Mouse (Mus musculus) urinary bladder, postnatal 25 days (tissue): ENCODE measurements around the gene Plod1.
A peak's percentile ranks its signal among the peaks of the same experiment; 100 is the strongest.

Source experiments
- DNase-seq: peaks from one replicate; pipeline ENCODE4 v3.0.0; 2022; ENCODE audit warnings: low spot score

Gene Plod1

DNA sequence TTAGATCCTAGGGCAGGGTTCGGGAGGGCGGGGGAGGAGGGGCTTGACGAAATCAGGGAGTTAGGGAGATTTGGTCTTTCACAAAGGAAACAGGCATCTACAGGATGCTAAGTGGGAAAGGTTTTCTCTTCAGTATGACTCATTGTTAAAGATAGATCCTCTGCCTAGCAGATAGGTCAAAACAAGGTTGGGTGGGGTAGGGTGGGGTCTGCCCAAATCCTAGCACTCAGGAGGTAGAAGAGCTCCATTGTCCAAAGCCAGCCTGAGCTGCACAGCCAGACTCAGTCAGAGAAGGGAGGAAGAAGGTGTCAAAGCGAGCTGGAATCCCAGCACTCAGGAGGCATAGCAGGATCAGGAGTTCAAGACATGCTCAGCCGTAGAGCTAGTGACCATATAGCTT is 919 bp upstream of the Plod1 start:
- no peak for DNase-seq

- no peak for DNase-seq
Observed at GRCm38 (mm10) chr4:147937021-147937420, 454 bp upstream of the Plod1 start.

GRCm38 (mm10) chr4:147935904-147936303 is 663 bp downstream of the Plod1 start:
- DNase-seq = no peak

DNA sequence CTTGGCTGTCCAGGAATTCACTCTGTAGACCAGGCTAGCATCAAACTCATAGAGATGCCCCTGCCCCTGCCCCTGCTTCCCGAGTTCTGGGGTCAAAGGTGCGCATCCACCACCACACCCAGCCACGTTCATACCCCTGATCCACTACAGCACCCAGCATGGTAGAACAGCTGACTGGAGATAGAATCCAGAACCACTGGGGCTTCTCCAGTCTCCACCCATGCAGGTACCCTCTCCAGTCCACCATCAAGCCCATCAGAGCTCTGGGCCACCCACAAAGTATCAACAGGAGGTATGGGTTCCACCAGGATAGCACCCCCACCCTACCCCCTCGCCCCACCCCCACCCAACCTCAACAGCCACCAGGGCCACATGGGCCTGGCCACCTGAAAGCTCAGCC is 2.0 kb downstream of the Plod1 start:
- no peak for DNase-seq

DNA sequence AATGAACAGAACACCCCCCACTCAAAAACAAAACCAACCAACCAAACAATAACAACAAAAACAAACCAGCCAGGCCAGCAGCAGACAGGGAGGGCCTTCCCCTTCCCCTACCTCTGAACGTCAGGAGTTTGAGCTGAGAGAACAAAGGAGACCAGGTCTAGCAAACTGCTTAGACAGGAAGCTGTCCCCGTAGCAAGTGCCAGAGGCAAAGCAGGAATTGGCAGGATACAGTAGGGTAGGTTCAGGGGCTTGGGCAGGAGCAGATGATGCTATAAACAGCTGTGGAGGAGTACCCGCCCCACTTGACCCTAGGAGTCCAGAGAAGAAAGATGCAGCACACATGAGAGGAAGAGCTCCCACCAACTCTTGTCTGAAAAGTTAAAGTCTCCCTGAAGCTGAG is 2.4 kb downstream of the Plod1 start:
- DNase-seq = no peak

DNA sequence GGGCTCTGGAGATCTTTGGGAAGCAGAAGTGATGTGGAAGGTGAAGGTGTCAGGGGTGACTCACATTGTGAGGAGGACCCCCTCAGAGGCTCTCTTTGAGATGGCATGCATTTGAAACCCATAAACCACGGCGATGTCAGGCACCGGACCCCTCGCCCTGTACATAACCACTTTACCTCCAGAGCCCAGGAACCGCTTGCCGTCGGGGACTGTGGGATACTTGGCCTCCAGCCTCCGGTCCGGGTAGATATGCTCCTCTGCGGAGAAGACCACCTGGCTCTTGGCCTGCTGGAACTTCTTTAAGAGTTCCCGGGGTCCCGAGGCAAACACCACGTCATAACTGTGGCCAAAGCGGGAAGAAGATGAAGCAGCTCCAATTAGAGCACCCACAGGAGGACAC is 5.6 kb downstream of the Plod1 start:
- DNase-seq = no peak

- no peak for DNase-seq
Observed at GRCm38 (mm10) chr4:147928540-147928939, 8.0 kb downstream of the Plod1 start.

GRCm38 (mm10) chr4:147928136-147928535 is 8.4 kb downstream of the Plod1 start:
- no peak for DNase-seq

GRCm38 (mm10) chr4:147927705-147928104 is 8.9 kb downstream of the Plod1 start:
- DNase-seq = no peak

- DNase-seq = no peak
Observed at GRCm38 (mm10) chr4:147922341-147922740, 14.2 kb downstream of the Plod1 start.

DNA sequence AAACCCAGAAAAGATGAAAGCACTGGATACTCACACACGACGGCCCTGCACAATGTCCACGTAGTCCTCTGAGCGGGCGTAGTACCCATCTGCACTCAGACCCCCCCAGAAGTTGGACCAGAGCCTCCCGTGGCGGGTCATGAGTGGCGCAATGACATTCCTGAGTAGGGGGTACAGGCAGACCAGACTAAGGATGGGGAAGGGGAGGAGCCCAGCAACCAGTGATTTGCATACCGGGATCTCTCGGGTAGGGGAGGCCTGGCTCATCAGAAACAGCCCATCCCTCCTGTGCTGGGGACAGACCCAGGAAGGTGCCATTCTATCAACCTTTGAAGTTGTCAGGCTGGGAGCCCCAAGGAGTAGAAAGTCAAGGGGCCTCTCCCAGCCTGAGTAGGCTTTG is 15.6 kb downstream of the Plod1 start:
- no peak for DNase-seq

GRCm38 (mm10) chr4:147918459-147919121 is 18.0 kb downstream of the Plod1 start:
- peak; percentile 47 for DNase-seq

DNA sequence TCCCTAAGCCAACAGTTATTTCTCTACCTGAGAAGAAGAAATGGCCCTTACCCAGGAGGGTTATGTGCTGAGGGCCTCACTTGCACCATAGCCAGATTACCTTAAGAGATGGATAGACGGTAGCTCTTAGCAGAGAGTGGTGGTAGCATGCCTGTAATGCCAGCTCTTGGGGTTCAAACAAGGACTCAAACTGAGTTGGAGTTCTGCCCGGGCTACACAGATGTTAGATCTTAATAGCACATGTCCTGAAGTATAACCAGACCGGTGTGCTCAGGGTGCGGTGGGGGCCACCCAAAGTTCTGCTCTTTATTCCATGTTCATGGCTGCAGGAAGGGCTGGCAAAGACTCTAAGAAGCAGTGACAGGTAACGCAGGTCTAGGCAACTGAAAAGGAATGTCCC is 27.1 kb downstream of the Plod1 start:
- DNase-seq = no peak

DNA sequence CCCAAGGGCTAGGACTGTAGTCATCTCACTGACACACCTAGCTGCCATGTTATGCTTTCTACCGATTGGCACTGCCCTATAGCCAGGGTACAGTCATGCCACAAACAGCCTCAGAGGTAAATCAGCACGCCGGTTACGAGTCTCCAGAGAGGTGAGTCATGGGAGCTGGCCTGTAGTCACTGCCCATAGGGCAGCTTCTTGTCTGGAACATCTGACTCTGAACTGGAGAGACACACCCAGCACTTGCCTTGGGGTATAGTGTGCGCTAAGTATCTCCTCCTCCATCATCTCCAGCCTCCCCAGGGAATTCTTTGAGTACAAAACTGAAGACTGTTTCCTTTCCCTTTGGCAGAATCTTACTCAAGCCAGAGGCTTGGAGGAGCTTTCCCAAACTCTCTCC is 30.3 kb downstream of the Plod1 start:
- DNase-seq = peak; percentile 27

GRCm38 (mm10) chr4:147905090-147905659 is 31.4 kb downstream of the Plod1 start:
- no peak for DNase-seq

DNA sequence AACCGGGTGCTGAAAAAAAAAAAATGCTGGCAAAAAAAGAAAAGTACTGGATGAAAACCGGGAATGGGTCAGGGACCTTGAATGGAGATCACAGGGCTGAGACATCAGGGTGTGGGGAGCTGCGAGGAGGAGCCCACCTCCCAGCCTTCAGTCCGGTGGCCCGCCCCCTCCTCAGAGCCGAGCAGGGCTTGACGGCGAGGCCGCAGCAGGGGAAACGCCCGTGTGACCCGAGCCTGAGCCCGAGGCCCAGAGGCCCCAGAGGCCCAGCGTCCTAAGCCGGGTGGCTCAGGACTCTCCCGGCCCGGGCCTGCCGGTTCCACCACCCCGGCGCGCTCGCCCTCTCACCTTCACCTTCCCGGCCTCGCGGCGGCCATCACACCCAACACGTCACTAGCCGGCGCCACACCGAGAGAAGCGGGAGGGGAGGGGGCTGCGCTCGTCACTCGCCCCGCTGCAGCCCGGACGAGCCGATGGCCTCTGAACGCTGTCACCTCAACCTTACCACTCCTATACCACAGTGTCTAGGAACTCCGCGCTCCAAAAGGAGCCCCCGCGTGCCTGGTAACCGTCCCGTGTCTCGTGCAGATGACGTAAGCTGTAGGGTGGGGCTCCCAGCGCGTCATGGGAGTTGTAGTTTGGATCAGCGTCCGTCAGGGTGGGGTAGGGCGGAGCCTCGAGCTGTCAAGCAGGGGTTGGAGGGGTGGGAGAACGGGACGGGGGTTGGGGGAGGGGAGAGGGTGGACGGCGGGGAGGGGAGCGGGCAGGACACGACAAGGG is 32.1 kb downstream of the Plod1 start, which contains the start of gene Mfn2:
Gene Mfn2 (minus strand): TSS at position 392 of the 777 bp plus-strand sequence.
- DNase-seq = peak; percentile 84

DNA sequence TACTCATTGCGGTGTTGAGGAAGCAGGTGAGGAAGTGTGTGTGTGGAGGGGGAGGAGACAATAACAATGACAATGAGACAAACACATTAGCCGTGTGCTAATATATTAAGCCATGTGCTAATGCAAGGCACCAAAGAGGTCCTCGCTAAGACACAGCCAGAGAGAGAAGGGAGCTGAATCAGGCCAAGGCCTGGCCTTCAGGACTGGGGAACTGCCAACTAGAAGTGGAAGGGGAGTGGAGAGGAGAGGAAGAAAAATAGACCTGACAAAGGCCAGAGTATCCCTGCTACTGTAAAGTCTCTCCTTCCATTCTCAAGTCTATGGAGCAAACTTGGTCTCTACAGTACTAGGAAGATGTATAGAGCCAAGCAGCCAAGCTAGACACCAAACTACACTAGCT is 33.0 kb downstream of the Plod1 start:
- DNase-seq = no peak

DNA sequence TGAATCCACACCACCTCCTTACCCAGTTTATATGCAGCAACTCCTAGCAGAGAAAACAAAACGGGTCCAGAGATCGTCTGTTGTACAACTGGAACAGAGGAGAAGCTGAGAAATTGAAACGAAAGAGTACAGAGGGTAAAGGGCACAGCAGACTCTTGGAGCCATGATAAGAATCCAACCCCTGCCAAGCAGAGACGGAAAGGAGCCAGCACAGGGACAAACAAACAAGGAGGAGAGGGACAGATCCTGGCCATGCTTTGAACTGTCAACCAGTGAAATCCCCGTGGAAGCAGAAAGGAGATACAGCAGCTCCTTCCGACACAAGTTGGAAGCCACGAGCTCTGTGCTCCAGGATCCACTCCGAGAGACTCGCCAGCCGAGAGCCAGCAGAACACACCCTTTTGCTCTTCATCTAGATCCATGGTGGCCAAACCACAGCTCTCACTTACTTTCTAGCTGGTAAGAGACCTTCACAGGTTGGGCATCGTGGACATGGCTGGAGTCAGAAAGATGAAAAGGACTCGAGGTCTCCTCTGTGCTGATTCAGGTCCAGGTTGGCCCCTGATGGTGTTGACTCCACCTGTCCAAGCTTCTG is 33.6 kb downstream of the Plod1 start:
- no peak for DNase-seq

DNA sequence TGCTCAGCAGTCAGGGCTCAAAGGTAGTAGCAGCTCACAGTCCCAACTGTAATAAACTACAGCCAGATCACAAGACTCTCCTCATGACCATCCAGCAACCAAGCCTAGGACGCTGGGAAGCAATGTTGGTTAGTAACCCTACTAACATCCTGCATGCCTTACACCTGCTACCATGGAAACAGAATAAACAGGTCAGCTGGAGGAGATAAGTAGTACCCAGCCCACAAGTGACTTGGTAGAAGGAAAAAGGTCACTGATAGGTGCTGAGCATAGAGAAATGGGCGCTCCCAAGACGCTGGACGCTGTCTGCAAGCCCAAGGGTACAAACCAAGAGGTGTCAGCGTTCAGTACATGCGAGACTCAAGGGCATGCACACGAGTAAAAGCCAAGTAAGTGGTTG is 36.1 kb downstream of the Plod1 start:
- no peak for DNase-seq

GRCm38 (mm10) chr4:147897348-147897747 is 39.2 kb downstream of the Plod1 start:
- DNase-seq = no peak

- no peak for DNase-seq
Observed at GRCm38 (mm10) chr4:147896411-147896810, 40.2 kb downstream of the Plod1 start.

DNA sequence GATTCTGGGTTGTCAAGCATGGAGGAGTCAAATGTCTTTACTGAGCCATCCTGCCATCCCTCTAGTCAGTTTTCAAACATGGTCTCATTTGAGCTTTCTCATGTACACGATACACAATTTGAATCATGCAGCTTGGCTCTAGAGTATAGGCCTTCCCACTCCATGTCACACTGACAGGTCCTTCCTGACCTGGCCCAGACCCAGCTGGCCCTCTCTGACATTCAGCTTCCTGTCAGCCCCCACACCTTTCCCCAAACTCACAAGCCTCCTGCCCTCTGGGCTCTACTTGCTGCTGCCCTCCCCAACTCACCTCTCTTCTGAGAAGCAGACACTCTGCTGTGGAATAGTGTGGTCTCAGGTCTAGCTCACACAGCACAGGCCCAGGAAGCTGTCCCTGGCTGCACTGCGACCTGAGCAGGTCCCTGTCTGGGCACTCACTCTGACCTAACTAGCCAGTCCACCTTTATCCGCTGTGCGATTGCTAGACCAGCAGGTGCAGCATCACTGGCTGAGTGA is 40.7 kb downstream of the Plod1 start:
- no peak for DNase-seq

DNA sequence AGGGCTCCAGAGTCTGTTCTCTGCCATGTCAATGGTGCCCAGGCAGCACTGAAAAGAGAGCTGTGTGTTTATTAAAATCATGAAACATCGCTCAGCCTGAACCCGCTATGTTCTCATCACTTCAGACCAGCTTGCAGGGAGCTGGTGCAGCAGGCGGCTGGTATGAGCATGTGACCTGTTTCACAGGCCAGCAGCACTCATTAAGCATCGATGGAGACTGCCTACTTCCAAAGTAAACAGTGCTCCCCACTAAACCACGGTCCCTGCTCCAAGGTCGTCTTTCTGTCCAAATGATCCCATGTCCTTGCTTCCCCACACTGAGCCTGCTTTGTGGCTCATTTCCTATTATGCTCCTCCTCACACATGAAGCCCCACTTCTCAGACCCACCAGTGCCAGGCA is 46.2 kb downstream of the Plod1 start:
- DNase-seq = no peak
